In genomic region chr15:102280623-102281022, GRCm38 (mm10) we compare ENCODE assay signal across 10 mouse cellular contexts. TPM values are rescaled to one million over a fixed set of nuclear protein-coding genes. Genes with fewer than 3 reads are reported as not detected.
DNase-seq lines count a peak whose midpoint lies in the region; ATAC-seq and TF ChIP-seq lines count a peak whose summit lies in the region.
"Had no signal": no experiment of that assay in that cellular context is flagged by ENCODE, and none has a peak within 500 bp of the region (broad histone marks: within the 10 kb centered on the region; RNA-seq: fewer than 3 reads in every experiment).

No protein-coding gene starts in this region.

- no peak for TF ChIP-seq POLR2A in limb, embryonic 14.5 days (IDR thresholded peaks at IDR 0.05; ENCODE audit: borderline replicate concordance, extremely low read depth, insufficient read depth, insufficient read length)

- WGBS in forebrain, embryonic 10.5 days, result 97% methylated on average over 19 of the region's 19 CpGs
- 97% methylated on average over 19 of the region's 19 CpGs for WGBS in forebrain, embryonic 11.5 days
- 96% methylated on average over 19 of the region's 19 CpGs for WGBS in limb, embryonic 14.5 days
- WGBS in stomach, embryonic 16.5 days, result 91% methylated on average over 19 of the region's 19 CpGs

- no peak for DNase-seq in forebrain, embryonic 10.5 days (ENCODE audit: extremely low spot score, low spot score)
- DNase-seq in forebrain, embryonic 11.5 days (ENCODE audit: low spot score), result no peak
- DNase-seq in limb, embryonic 14.5 days (ENCODE audit: low spot score), result no peak
- DNase-seq in right cerebral cortex, adult 2 months (ENCODE audit: low spot score in 2 of 2), result no peak
- DNase-seq: lung, postnatal 4 days had no signal

- H3K4me2 ChIP-seq in forebrain, embryonic 11.5 days (ENCODE audit: low read depth, low read length, severe bottlenecking), result no peak overlapping the region
- H3K4me2 ChIP-seq in limb, embryonic 14.5 days (replicated peaks; ENCODE audit: low read depth, low read length, severe bottlenecking), result peak overlapping the region; percentile 72; the same call in 1 of the 2 replicates
- H3K4me2 ChIP-seq in stomach, embryonic 16.5 days (ENCODE audit: low read depth, low read length), result peak overlapping the region; percentile 85

- H3K36me3 ChIP-seq in forebrain, embryonic 10.5 days (replicated peaks), result peaks cover 25% of the 10 kb centered on the region
- peaks cover 12% of the 10 kb centered on the region; the same call in 1 of the 2 replicates for H3K36me3 ChIP-seq in forebrain, embryonic 11.5 days (ENCODE audit: control insufficient read depth, insufficient read depth, low read length)
- H3K36me3 ChIP-seq in megakaryocyte, embryonic 14.5 days (replicated peaks; ENCODE audit: low read length), result peaks cover 26% of the 10 kb centered on the region
- H3K36me3 ChIP-seq in limb, embryonic 14.5 days (ENCODE audit: control insufficient read depth, insufficient read depth, low read length), result peaks cover 24% of the 10 kb centered on the region
- no peaks in the 10 kb centered on the region for H3K36me3 ChIP-seq in stomach, embryonic 16.5 days (ENCODE audit: control insufficient read depth, insufficient read depth, low read length)

- peak overlapping the region; percentile 95; the same call in 1 of the 2 replicates for H3K27ac ChIP-seq in forebrain, embryonic 10.5 days
- no peak overlapping the region for H3K27ac ChIP-seq in forebrain, embryonic 11.5 days (ENCODE audit: low read depth, low read length)
- H3K27ac ChIP-seq in limb, embryonic 14.5 days (replicated peaks; ENCODE audit: low read depth, low read length), result no peak overlapping the region
- H3K27ac ChIP-seq in stomach, embryonic 16.5 days (ENCODE audit: low read length), result peak overlapping the region; percentile 95; the same call in 1 of the 2 replicates

- peaks cover 25% of the 10 kb centered on the region for H3K4me1 ChIP-seq in forebrain, embryonic 10.5 days
- 0 out of 2 replicates have a peak, but pooled peaks cover 5% of the 10 kb centered on the region for H3K4me1 ChIP-seq in forebrain, embryonic 11.5 days (replicated peaks; ENCODE audit: control insufficient read depth, insufficient read depth, low read length)
- H3K4me1 ChIP-seq in megakaryocyte, embryonic 14.5 days, result peaks cover 61% of the 10 kb centered on the region
- H3K4me1 ChIP-seq in limb, embryonic 14.5 days (ENCODE audit: control insufficient read depth, insufficient read depth, low read length), result peaks cover 11% of the 10 kb centered on the region; the same call in 1 of the 2 replicates
- H3K4me1 ChIP-seq in stomach, embryonic 16.5 days (ENCODE audit: control insufficient read depth, insufficient read depth, low read length), result peaks cover 11% of the 10 kb centered on the region

- no peak overlapping the region for H3K9ac ChIP-seq in forebrain, embryonic 11.5 days (ENCODE audit: low read length)
- H3K9ac ChIP-seq in limb, embryonic 14.5 days (ENCODE audit: low read depth, low read length, severe bottlenecking), result peak overlapping the region; percentile 70; the same call in 1 of the 2 replicates
- H3K9ac ChIP-seq in stomach, embryonic 16.5 days (ENCODE audit: low read length), result peak overlapping the region; percentile 93

- no peaks in the 10 kb centered on the region for H3K27me3 ChIP-seq in forebrain, embryonic 10.5 days (ENCODE audit: poor library complexity, severe bottlenecking)
- H3K27me3 ChIP-seq in forebrain, embryonic 11.5 days (ENCODE audit: control insufficient read depth, insufficient read depth, low read length), result no peaks in the 10 kb centered on the region
- H3K27me3 ChIP-seq in megakaryocyte, embryonic 14.5 days (replicated peaks), result no peaks in the 10 kb centered on the region
- H3K27me3 ChIP-seq in limb, embryonic 14.5 days (ENCODE audit: control insufficient read depth, insufficient read depth, low read length), result no peaks in the 10 kb centered on the region
- no peaks in the 10 kb centered on the region for H3K27me3 ChIP-seq in stomach, embryonic 16.5 days (ENCODE audit: control insufficient read depth, insufficient read depth, low read length)

- ATAC-seq in forebrain, embryonic 11.5 days (replicated peaks; ENCODE audit: low FRiP score), result no peak
- ATAC-seq in megakaryocyte, adult 5-6 weeks (ENCODE audit: poor library complexity, severe bottlenecking), result no peak
- no peak for ATAC-seq in limb, embryonic 14.5 days (ENCODE audit: low FRiP score, low read depth)
- no peak for ATAC-seq in stomach, embryonic 16.5 days (ENCODE audit: insufficient read depth, low FRiP score)
- ATAC-seq in monocyte, adult 5-6 weeks (replicated peaks; ENCODE audit: insufficient number of reproducible peaks, low FRiP score, low TSS enrichment, poor library complexity, severe bottlenecking), result no peak

- peak overlapping the region; percentile 89 for H3K4me3 ChIP-seq in forebrain, embryonic 10.5 days
- H3K4me3 ChIP-seq in forebrain, embryonic 11.5 days (ENCODE audit: low read depth, low read length), result no peak overlapping the region; the same call in 1 of the 2 replicates
- H3K4me3 ChIP-seq in megakaryocyte, embryonic 14.5 days (replicated peaks), result peak overlapping the region; percentile 98
- H3K4me3 ChIP-seq in limb, embryonic 14.5 days (replicated peaks; ENCODE audit: low read length), result no peak overlapping the region
- peak overlapping the region; percentile 86 for H3K4me3 ChIP-seq in stomach, embryonic 16.5 days (replicated peaks; ENCODE audit: low read length)

- no peaks in the 10 kb centered on the region for H3K9me3 ChIP-seq in forebrain, embryonic 10.5 days
- H3K9me3 ChIP-seq in forebrain, embryonic 11.5 days (ENCODE audit: control insufficient read depth, low read length), result no peaks in the 10 kb centered on the region
- H3K9me3 ChIP-seq in megakaryocyte, embryonic 14.5 days, result no peaks in the 10 kb centered on the region
- H3K9me3 ChIP-seq in limb, embryonic 14.5 days (ENCODE audit: control insufficient read depth, low read length), result no peaks in the 10 kb centered on the region
- H3K9me3 ChIP-seq in stomach, embryonic 16.5 days (replicated peaks; ENCODE audit: control insufficient read depth, low read length), result no peaks in the 10 kb centered on the region

RNA-seq across cellular contexts. Expression of gene Mfsd5, which starts 1.4 kb away (rescaled TPM):
- 64.2 and 66.8 TPM in 2 replicates for polyA plus RNA-seq in forebrain, embryonic 10.5 days (2016; fragmentation: Nextera tagmentation; extraction: Ambion mirVana)
- 55.6 and 64.7 TPM in 2 replicates for polyA plus RNA-seq in forebrain, embryonic 11.5 days (2014; fragmentation: Nextera tagmentation; extraction: Ambion mirVana)
- 72.6 and 109 TPM in 2 replicates for polyA plus RNA-seq in megakaryocyte, embryonic 14.5 days (2012; ENCODE audit: insufficient read depth, low replicate concordance)
- total RNA-seq in megakaryocyte, adult 5-6 weeks (2015), result 49.8 and 64.3 TPM in 2 replicates
- 34.8 and 35.1 TPM in 2 replicates for total RNA-seq in megakaryocyte, adult 5-6 weeks (2017)
- polyA plus RNA-seq in limb, embryonic 14.5 days (2012; rRNA removed), result 55.6 and 76.8 TPM in 2 replicates
- 77.7 and 82.1 TPM in 2 replicates for polyA plus RNA-seq in limb, embryonic 14.5 days (2014; fragmentation: Nextera tagmentation; extraction: Ambion mirVana)
- polyA plus RNA-seq in stomach, embryonic 16.5 days (2015; fragmentation: Nextera tagmentation; extraction: Ambion mirVana), result 71.5 and 83.5 TPM in 2 replicates
- 30.1 to 39.1 TPM (median 34.0 TPM) in 3 replicates for total RNA-seq in monocyte, adult 5-6 weeks (2017)

RNA-seq across cellular contexts. Expression of gene Gm9918, which starts 10.3 kb away (rescaled TPM):
- 0.48 and 0.76 TPM in 2 replicates for polyA plus RNA-seq in forebrain, embryonic 10.5 days (2016; fragmentation: Nextera tagmentation; extraction: Ambion mirVana)
- polyA plus RNA-seq in forebrain, embryonic 11.5 days (2014; fragmentation: Nextera tagmentation; extraction: Ambion mirVana), result 0.21 and 0.48 TPM in 2 replicates
- polyA plus RNA-seq in megakaryocyte, embryonic 14.5 days (2012; ENCODE audit: insufficient read depth, low replicate concordance), result not detected in 2 replicates
- total RNA-seq in megakaryocyte, adult 5-6 weeks (2015), result not detected in 2 replicates
- not detected in 2 replicates for total RNA-seq in megakaryocyte, adult 5-6 weeks (2017)
- polyA plus RNA-seq in limb, embryonic 14.5 days (2012; rRNA removed), result 3.1 and 3.8 TPM in 2 replicates
- 0.93 and 1.0 TPM in 2 replicates for polyA plus RNA-seq in limb, embryonic 14.5 days (2014; fragmentation: Nextera tagmentation; extraction: Ambion mirVana)
- 0.16 and 0.28 TPM in 2 replicates for polyA plus RNA-seq in stomach, embryonic 16.5 days (2015; fragmentation: Nextera tagmentation; extraction: Ambion mirVana)
- total RNA-seq in monocyte, adult 5-6 weeks (2017), result not detected in 3 replicates
- total RNA-seq: granulocyte monocyte progenitor cell, adult 5-6 weeks had no signal

RNA-seq across cellular contexts. Expression of gene Espl1, which starts 15.4 kb away (rescaled TPM):
- 55.6 and 59.9 TPM in 2 replicates for polyA plus RNA-seq in forebrain, embryonic 10.5 days (2016; fragmentation: Nextera tagmentation; extraction: Ambion mirVana)
- polyA plus RNA-seq in forebrain, embryonic 11.5 days (2014; fragmentation: Nextera tagmentation; extraction: Ambion mirVana), result 58.3 and 60.3 TPM in 2 replicates
- 7.5 and 12.3 TPM in 2 replicates for polyA plus RNA-seq in megakaryocyte, embryonic 14.5 days (2012; ENCODE audit: insufficient read depth, low replicate concordance)
- total RNA-seq in megakaryocyte, adult 5-6 weeks (2015), result 26.3 and 37.4 TPM in 2 replicates
- total RNA-seq in megakaryocyte, adult 5-6 weeks (2017), result 15.2 and 30.9 TPM in 2 replicates
- 37.2 and 40.0 TPM in 2 replicates for polyA plus RNA-seq in limb, embryonic 14.5 days (2012; rRNA removed)
- 27.2 and 27.3 TPM in 2 replicates for polyA plus RNA-seq in limb, embryonic 14.5 days (2014; fragmentation: Nextera tagmentation; extraction: Ambion mirVana)
- polyA plus RNA-seq in stomach, embryonic 16.5 days (2015; fragmentation: Nextera tagmentation; extraction: Ambion mirVana), result 17.9 and 21.9 TPM in 2 replicates
- 0.76 to 4.6 TPM (median 4.0 TPM) in 3 replicates for total RNA-seq in monocyte, adult 5-6 weeks (2017)

RNA-seq across cellular contexts. Expression of gene Rarg, which starts 23.3 kb away (rescaled TPM):
- 27.5 and 31.3 TPM in 2 replicates for polyA plus RNA-seq in forebrain, embryonic 10.5 days (2016; fragmentation: Nextera tagmentation; extraction: Ambion mirVana)
- 19.3 and 19.7 TPM in 2 replicates for polyA plus RNA-seq in forebrain, embryonic 11.5 days (2014; fragmentation: Nextera tagmentation; extraction: Ambion mirVana)
- polyA plus RNA-seq in megakaryocyte, embryonic 14.5 days (2012; ENCODE audit: insufficient read depth, low replicate concordance), result 68.7 and 69.9 TPM in 2 replicates
- total RNA-seq in megakaryocyte, adult 5-6 weeks (2015), result 34.6 and 39.9 TPM in 2 replicates
- 30.8 and 31.9 TPM in 2 replicates for total RNA-seq in megakaryocyte, adult 5-6 weeks (2017)
- polyA plus RNA-seq in limb, embryonic 14.5 days (2012; rRNA removed), result 135 and 175 TPM in 2 replicates
- 115 and 140 TPM in 2 replicates for polyA plus RNA-seq in limb, embryonic 14.5 days (2014; fragmentation: Nextera tagmentation; extraction: Ambion mirVana)
- polyA plus RNA-seq in stomach, embryonic 16.5 days (2015; fragmentation: Nextera tagmentation; extraction: Ambion mirVana), result 41.2 and 48.6 TPM in 2 replicates
- total RNA-seq in monocyte, adult 5-6 weeks (2017), result 18.8 to 30.0 TPM (median 26.6 TPM) in 3 replicates

RNA-seq across cellular contexts. Expression of gene Pfdn5, which starts 45.3 kb away (rescaled TPM):
- polyA plus RNA-seq in forebrain, embryonic 10.5 days (2016; fragmentation: Nextera tagmentation; extraction: Ambion mirVana), result 311 and 331 TPM in 2 replicates
- polyA plus RNA-seq in forebrain, embryonic 11.5 days (2014; fragmentation: Nextera tagmentation; extraction: Ambion mirVana), result 357 and 374 TPM in 2 replicates
- polyA plus RNA-seq in megakaryocyte, embryonic 14.5 days (2012; ENCODE audit: insufficient read depth, low replicate concordance), result 5.9 and 58.8 TPM in 2 replicates
- 385 and 398 TPM in 2 replicates for total RNA-seq in megakaryocyte, adult 5-6 weeks (2015)
- 347 and 441 TPM in 2 replicates for total RNA-seq in megakaryocyte, adult 5-6 weeks (2017)
- polyA plus RNA-seq in limb, embryonic 14.5 days (2012; rRNA removed), result 177 and 331 TPM in 2 replicates
- polyA plus RNA-seq in limb, embryonic 14.5 days (2014; fragmentation: Nextera tagmentation; extraction: Ambion mirVana), result 527 and 545 TPM in 2 replicates
- polyA plus RNA-seq in stomach, embryonic 16.5 days (2015; fragmentation: Nextera tagmentation; extraction: Ambion mirVana), result 305 and 321 TPM in 2 replicates
- total RNA-seq in monocyte, adult 5-6 weeks (2017), result 576 to 776 TPM (median 626 TPM) in 3 replicates

Comparison
In these comparisons a context has a peak if more than half of its experiments do, and no peak if none do; other contexts are left out.
1. H3K27ac ChIP-seq: peak in forebrain, embryonic 10.5 days (single experiment) and stomach, embryonic 16.5 days (single experiment); none in forebrain, embryonic 11.5 days (single experiment) and limb, embryonic 14.5 days (single experiment).
2. H3K4me3 ChIP-seq: peak in forebrain, embryonic 10.5 days (single experiment), megakaryocyte, embryonic 14.5 days (single experiment) and stomach, embryonic 16.5 days (single experiment); none in forebrain, embryonic 11.5 days (single experiment) and limb, embryonic 14.5 days (single experiment).